Mouse (Mus musculus): ENCODE measurements around the gene Cyb5r4. TPM values are rescaled to one million over a fixed set of nuclear protein-coding genes. Genes with fewer than 3 reads are reported as not detected.
A peak's percentile ranks its signal among the peaks of the same experiment; 100 is the strongest.
"Not testable (repeated sequence)": the region's sequence is repeated elsewhere in the genome, so short reads cannot be mapped to it uniquely, and the experiment has no call there.

Cyb5r4 gene
- polyA plus RNA-seq, 1 experiment, result 15.0 TPM

DNA sequence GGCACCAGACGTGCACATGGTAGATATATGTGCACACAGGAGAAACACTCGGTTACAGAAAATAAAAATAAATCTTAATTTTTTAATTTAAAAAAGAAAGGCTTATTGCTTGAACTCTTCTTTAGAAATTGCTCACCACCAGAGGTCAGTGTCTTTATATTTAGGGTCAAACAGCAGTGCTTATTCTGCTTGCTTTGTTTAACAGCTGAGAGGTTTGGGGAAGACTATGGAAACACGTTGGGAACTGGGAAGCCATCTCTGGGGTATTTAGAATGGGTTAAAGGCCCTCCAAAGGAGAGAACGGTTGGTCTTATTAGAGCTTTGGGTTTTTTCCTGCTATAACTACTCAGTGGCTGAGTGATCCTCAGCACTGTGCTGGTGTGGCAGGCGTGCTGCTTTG is 40.5 kb downstream of the Cyb5r4 start:
- no peak for DNase-seq
- H3K36me3 ChIP-seq (ENCODE audit: control insufficient read depth, insufficient read depth, low read length), result peaks cover 2% of the 10 kb centered on the region

DNA sequence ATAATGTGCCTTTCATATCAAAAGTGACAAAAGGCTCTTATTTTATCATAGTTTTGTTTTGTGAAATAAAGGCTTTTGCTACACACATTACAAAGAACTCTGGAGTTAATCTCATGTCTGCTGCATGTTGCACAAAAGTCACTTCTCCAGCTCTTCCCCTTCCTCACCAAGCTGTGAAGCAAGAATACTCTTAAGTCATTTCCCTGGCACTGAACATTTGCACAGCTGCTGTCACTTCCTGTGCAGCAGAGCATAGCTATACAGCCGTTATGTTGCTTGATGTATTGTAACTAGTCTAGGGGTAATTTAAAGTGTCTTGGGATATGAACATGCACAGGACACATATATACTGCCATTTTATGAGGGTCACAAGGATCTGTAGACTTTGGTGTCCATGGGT is 46.3 kb downstream of the Cyb5r4 start:
- no peaks in the 10 kb centered on the region for H3K4me1 ChIP-seq (ENCODE audit: control insufficient read depth, insufficient read depth, low read length)
- WGBS, result 39% methylated on average over 1 of the region's 1 CpGs
- no peak for DNase-seq
- H3K27ac ChIP-seq (ENCODE audit: insufficient read depth, low read depth, low read length), result no peak overlapping the region
- H3K27me3 ChIP-seq (replicated peaks; ENCODE audit: control insufficient read depth, insufficient read depth, low read length), result no peaks in the 10 kb centered on the region
- TF ChIP-seq POLR2A (IDR thresholded peaks at IDR 0.05; ENCODE audit: low read depth, low read length) (no peak), CTCF (conservative IDR thresholded peaks at IDR 0.05; ENCODE audit: insufficient read depth, insufficient read length, low read depth, low read length) (no peak)
- H3K36me3 ChIP-seq (ENCODE audit: control insufficient read depth, insufficient read depth, low read length), result peaks cover 5% of the 10 kb centered on the region
- H3K4me3 ChIP-seq (ENCODE audit: insufficient read depth, low read depth, low read length), result no peak overlapping the region

More for the DNA sequence above, 40.5 kb downstream of the Cyb5r4 start:
- Histone ChIP-seq H3K4me1 (ENCODE audit: control insufficient read depth, insufficient read depth, low read length) (no peaks in the 10 kb centered on the region), H3K27ac (ENCODE audit: insufficient read depth, low read depth, low read length) (no peak overlapping the region), H3K27me3 (replicated peaks; ENCODE audit: control insufficient read depth, insufficient read depth, low read length) (no peaks in the 10 kb centered on the region), H3K4me3 (ENCODE audit: insufficient read depth, low read depth, low read length) (no peak overlapping the region)
- TF ChIP-seq CTCF (conservative IDR thresholded peaks at IDR 0.05; ENCODE audit: insufficient read depth, insufficient read length, low read depth, low read length), result no peak
- no peak for TF ChIP-seq POLR2A (IDR thresholded peaks at IDR 0.05; ENCODE audit: low read depth, low read length)
- WGBS, result 81% methylated on average over 5 of the region's 5 CpGs

DNA sequence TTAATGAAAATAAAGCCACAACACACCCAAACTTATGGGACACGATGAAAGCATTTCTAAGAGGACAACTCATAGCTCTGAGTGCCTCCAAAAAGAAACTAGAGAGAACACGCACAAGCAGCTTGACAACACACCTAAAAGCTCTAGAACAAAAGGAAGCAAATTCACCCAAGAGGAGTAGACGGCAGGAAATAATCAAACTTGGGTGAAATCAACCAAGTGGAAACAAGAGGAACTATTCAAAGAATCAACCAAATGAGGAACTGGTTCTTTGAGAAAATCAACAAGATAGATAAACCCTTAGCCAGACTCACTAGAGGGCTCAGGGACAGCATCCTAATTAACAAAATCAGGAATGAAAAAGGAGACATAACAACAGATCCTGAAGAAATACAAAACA is 49.8 kb downstream of the Cyb5r4 start:
- not testable (repeated sequence) for H3K27ac ChIP-seq (ENCODE audit: insufficient read depth, low read depth, low read length); H3K36me3 ChIP-seq (ENCODE audit: control insufficient read depth, insufficient read depth, low read length); H3K27me3 ChIP-seq (replicated peaks; ENCODE audit: control insufficient read depth, insufficient read depth, low read length); H3K4me1 ChIP-seq (ENCODE audit: control insufficient read depth, insufficient read depth, low read length); H3K4me3 ChIP-seq (ENCODE audit: insufficient read depth, low read depth, low read length); DNase-seq
- 97% methylated on average over 3 of the region's 3 CpGs for WGBS

DNA sequence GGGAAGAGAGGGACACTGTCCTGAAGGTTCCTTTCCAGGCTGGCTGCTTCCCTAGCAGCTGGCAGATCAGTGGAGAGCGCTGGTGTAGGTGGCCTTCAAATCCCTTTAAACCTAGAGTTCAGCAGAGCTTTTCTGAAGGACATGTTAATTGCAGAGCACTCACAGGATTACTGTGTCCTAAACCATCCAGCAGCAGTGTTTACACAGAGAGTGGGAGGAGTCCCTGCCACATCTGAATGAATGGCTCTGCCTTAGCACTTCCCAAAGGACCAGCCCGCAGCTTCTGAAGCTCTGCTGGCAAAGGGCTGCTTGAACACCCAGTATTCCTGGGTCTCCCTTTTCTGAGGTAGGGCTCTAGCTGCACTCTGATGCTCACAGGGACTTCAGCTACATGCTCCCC is 56.1 kb downstream of the Cyb5r4 start:
- no peaks in the 10 kb centered on the region for H3K36me3 ChIP-seq (ENCODE audit: control insufficient read depth, insufficient read depth, low read length)
- no peak overlapping the region for H3K4me3 ChIP-seq (ENCODE audit: insufficient read depth, low read depth, low read length)
- no peaks in the 10 kb centered on the region for H3K27me3 ChIP-seq (replicated peaks; ENCODE audit: control insufficient read depth, insufficient read depth, low read length)
- DNase-seq, result no peak
- no peak overlapping the region for H3K27ac ChIP-seq (ENCODE audit: insufficient read depth, low read depth, low read length)
- no peaks in the 10 kb centered on the region for H3K4me1 ChIP-seq (ENCODE audit: control insufficient read depth, insufficient read depth, low read length)
- TF ChIP-seq POLR2A (IDR thresholded peaks at IDR 0.05; ENCODE audit: low read depth, low read length) (no peak), CTCF (conservative IDR thresholded peaks at IDR 0.05; ENCODE audit: insufficient read depth, insufficient read length, low read depth, low read length) (no peak)
- 38% methylated on average over 2 of the region's 2 CpGs for WGBS

DNA sequence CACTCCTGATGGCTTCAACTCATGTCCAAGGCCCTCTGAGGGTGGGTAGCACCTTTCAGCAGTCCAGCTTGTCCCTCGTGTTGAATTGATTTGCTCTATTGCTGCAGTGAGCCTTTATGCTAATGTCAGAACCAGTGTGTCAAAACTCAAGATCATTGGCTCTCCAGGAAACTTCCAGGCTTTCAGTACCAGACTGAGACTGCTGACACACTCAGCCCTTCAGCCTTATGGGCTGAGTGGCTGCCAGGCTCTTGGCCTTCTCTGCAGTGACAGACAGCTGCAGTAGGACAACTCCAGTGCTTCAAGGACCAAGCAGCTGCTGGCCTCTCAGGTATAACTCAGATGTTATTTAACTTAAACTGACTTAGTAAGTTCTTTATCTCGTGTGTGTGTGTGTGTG is 57.7 kb downstream of the Cyb5r4 start:
- TF ChIP-seq CTCF (conservative IDR thresholded peaks at IDR 0.05; ENCODE audit: insufficient read depth, insufficient read length, low read depth, low read length) (no peak), POLR2A (IDR thresholded peaks at IDR 0.05; ENCODE audit: low read depth, low read length) (no peak)
- Histone ChIP-seq H3K27me3 (replicated peaks; ENCODE audit: control insufficient read depth, insufficient read depth, low read length) (no peaks in the 10 kb centered on the region), H3K4me1 (ENCODE audit: control insufficient read depth, insufficient read depth, low read length) (no peaks in the 10 kb centered on the region), H3K27ac (ENCODE audit: insufficient read depth, low read depth, low read length) (no peak overlapping the region), H3K36me3 (ENCODE audit: control insufficient read depth, insufficient read depth, low read length) (no peaks in the 10 kb centered on the region), H3K4me3 (ENCODE audit: insufficient read depth, low read depth, low read length) (no peak overlapping the region)
- no peak for DNase-seq
- 66% methylated on average over 2 of the region's 2 CpGs for WGBS

DNA sequence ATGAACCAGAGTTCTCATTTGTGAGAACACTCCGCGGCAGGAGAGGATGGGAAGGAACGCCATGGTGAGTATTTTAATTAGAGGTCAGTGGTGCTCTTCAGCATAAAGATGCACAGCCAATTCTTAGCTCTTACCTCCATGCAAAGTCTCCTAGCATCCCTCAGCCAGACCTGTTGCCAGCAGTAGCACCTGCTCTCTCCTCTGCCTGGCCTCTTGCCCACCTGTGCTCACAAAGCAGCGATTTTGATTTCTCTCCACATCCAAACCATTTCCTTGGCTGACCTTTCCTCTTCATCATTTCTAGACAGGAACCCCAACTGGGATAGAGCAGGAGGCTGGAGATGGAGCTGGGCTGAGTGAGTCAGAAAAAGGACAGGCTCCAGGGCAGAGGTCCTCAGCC is 65.2 kb downstream of the Cyb5r4 start:
- Histone ChIP-seq H3K27me3 (replicated peaks; ENCODE audit: control insufficient read depth, insufficient read depth, low read length) (no peaks in the 10 kb centered on the region), H3K4me3 (ENCODE audit: insufficient read depth, low read depth, low read length) (no peak overlapping the region), H3K36me3 (ENCODE audit: control insufficient read depth, insufficient read depth, low read length) (no peaks in the 10 kb centered on the region), H3K4me1 (ENCODE audit: control insufficient read depth, insufficient read depth, low read length) (no peaks in the 10 kb centered on the region), H3K27ac (ENCODE audit: insufficient read depth, low read depth, low read length) (no peak overlapping the region)
- no peak for DNase-seq
- 86% methylated on average over 4 of the region's 4 CpGs for WGBS
- TF ChIP-seq POLR2A (IDR thresholded peaks at IDR 0.05; ENCODE audit: low read depth, low read length) (no peak), CTCF (conservative IDR thresholded peaks at IDR 0.05; ENCODE audit: insufficient read depth, insufficient read length, low read depth, low read length) (no peak)

DNA sequence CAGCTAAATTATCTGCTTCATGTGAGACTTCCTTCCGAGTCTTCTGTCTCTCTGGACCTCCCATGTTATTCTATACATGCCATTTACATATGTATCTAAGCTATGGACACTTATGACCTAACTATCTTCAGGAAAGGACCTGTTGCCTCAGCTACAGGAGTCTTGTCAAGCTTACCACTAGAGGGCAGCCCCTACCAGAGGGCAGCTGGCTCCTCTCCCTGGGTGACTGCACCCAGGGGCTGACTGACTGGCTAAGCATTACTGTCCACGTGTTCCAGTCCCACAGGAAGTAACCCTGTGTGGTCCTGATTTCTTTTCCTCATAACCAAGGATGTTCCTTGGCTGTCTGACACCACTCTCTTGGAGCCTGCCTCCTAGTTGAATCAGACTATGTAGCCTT is 76.2 kb downstream of the Cyb5r4 start:
- H3K4me3 ChIP-seq (ENCODE audit: insufficient read depth, low read depth, low read length), result no peak overlapping the region
- H3K4me1 ChIP-seq (ENCODE audit: control insufficient read depth, insufficient read depth, low read length), result no peaks in the 10 kb centered on the region
- H3K27me3 ChIP-seq (replicated peaks; ENCODE audit: control insufficient read depth, insufficient read depth, low read length), result no peaks in the 10 kb centered on the region
- H3K27ac ChIP-seq (ENCODE audit: insufficient read depth, low read depth, low read length), result no peak overlapping the region
- DNase-seq, result peak; percentile 58
- peak; percentile 57; the same call in 1 of the 2 replicates for TF ChIP-seq CTCF (conservative IDR thresholded peaks at IDR 0.05; ENCODE audit: insufficient read depth, insufficient read length, low read depth, low read length)
- no peak for TF ChIP-seq POLR2A (IDR thresholded peaks at IDR 0.05; ENCODE audit: low read depth, low read length)
- no peaks in the 10 kb centered on the region for H3K36me3 ChIP-seq (ENCODE audit: control insufficient read depth, insufficient read depth, low read length)
- WGBS, result 42% methylated on average over 2 of the region's 2 CpGs

DNA sequence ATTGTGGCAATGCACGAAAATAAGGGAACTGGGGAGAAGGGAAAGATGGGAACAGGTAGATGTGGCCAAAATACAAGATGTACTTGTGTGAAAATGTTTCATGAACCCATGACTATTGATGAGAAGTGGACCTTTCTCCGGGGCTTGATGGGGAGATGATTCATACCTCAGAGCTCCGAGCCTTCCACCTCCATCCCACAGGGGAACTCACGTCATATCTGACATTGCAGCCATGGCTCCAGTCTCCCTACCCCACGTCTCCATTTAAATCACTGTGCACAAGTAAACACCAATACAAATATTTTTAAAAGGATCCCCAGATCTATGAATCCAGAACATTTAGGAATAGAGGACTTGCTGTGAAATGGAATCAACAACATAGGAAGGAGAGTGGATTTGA is 93.2 kb downstream of the Cyb5r4 start:
- TF ChIP-seq CTCF (conservative IDR thresholded peaks at IDR 0.05; ENCODE audit: insufficient read depth, insufficient read length, low read depth, low read length) (no peak), POLR2A (IDR thresholded peaks at IDR 0.05; ENCODE audit: low read depth, low read length) (no peak)
- DNase-seq, result no peak
- no peaks in the 10 kb centered on the region for H3K4me1 ChIP-seq (ENCODE audit: control insufficient read depth, insufficient read depth, low read length)
- WGBS, result 70% methylated on average over 5 of the region's 5 CpGs
- H3K4me3 ChIP-seq (ENCODE audit: insufficient read depth, low read depth, low read length), result no peak overlapping the region
- no peak overlapping the region for H3K27ac ChIP-seq (ENCODE audit: insufficient read depth, low read depth, low read length)
- no peaks in the 10 kb centered on the region for H3K36me3 ChIP-seq (ENCODE audit: control insufficient read depth, insufficient read depth, low read length)
- H3K27me3 ChIP-seq (replicated peaks; ENCODE audit: control insufficient read depth, insufficient read depth, low read length), result no peaks in the 10 kb centered on the region
